Mouse (Mus musculus): ENCODE results near the gene Ero1l. TPM values are rescaled to one million over a fixed set of nuclear protein-coding genes. Genes with fewer than 3 reads are reported as not detected.

Gene Ero1l
- polyA plus RNA-seq, 1 experiment from 2014 or later, result 28.5 TPM

GRCm38 (mm10) chr14:45304389-45304788 lies 14.2 kb downstream of the Ero1l start:
- ATAC-seq (ENCODE audit: insufficient number of reproducible peaks, insufficient read depth, low FRiP score, low TSS enrichment, low read depth), result no peak
- WGBS, result 79% methylated on average over 4 of the region's 4 CpGs

DNA sequence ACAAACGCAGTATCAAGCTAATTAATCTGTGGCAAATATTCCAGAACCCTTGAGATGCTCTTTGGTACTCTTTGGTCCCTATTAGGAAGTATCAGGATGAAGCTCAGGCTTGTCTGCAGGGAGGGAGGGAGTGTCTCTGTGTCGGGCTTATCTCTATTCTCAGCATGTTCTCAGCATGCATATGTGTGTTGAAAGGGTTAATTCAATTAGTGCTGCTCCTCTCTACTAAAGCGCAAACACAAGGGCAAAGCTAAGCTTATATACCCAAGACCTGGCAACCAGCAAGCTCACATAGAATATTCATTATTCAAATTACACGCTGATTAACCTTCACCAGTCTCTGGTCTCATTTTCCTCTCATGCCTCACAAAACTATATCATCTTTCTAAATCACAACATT lies 14.6 kb downstream of the Ero1l start:
- Histone ChIP-seq H3K9ac (replicated peaks) (no peak overlapping the region), H3K36me3 (peaks cover 35% of the 10 kb centered on the region), H3K4me1 (replicated peaks) (no peaks in the 10 kb centered on the region), H3K27ac (no peak overlapping the region), H3K27me3 (no peaks in the 10 kb centered on the region), H3K4me3 (replicated peaks) (no peak overlapping the region), H3K9me3 (no peaks in the 10 kb centered on the region), H3K4me2 (no peak overlapping the region)
- no peak for ATAC-seq (ENCODE audit: insufficient number of reproducible peaks, insufficient read depth, low FRiP score, low TSS enrichment, low read depth)
- 74% methylated on average over 4 of the region's 4 CpGs for WGBS

More at GRCm38 (mm10) chr14:45304389-45304788, 14.2 kb downstream of the Ero1l start:
- H3K27me3 ChIP-seq, result no peaks in the 10 kb centered on the region
- H3K27ac ChIP-seq, result no peak overlapping the region
- H3K9me3 ChIP-seq, result no peaks in the 10 kb centered on the region
- H3K4me2 ChIP-seq, result no peak overlapping the region
- H3K4me3 ChIP-seq (replicated peaks), result no peak overlapping the region
- peaks cover 30% of the 10 kb centered on the region; the same call in 1 of the 2 replicates for H3K36me3 ChIP-seq
- no peak overlapping the region for H3K9ac ChIP-seq (replicated peaks)
- no peaks in the 10 kb centered on the region for H3K4me1 ChIP-seq (replicated peaks)

DNA sequence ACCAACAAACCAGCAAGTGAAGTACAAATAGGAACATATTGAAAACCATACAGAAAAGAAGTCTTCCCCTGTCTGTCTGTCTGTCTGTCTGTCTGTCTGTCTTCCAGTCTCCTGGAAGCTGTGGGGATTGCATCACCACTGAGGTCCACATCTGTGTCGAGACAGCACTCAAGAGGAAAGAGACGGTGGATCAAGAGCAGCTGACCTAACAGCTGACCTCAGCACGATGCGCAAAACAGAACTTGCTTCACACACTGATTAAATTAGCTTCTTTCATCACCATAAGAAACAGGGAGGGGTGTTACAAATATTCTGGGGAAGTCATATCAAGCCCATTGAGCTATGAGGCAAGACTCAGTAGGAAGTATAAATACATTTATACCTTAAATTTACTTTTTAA lies 27.0 kb downstream of the Ero1l start:
- no peak overlapping the region for H3K4me2 ChIP-seq
- no peak for ATAC-seq (ENCODE audit: insufficient number of reproducible peaks, insufficient read depth, low FRiP score, low TSS enrichment, low read depth)
- no peak overlapping the region for H3K9ac ChIP-seq (replicated peaks)
- H3K4me3 ChIP-seq (replicated peaks), result no peak overlapping the region
- H3K4me1 ChIP-seq (replicated peaks), result no peaks in the 10 kb centered on the region
- H3K27me3 ChIP-seq, result no peaks in the 10 kb centered on the region
- no peaks in the 10 kb centered on the region for H3K9me3 ChIP-seq
- 75% methylated on average over 4 of the region's 4 CpGs for WGBS
- H3K36me3 ChIP-seq, result peaks cover 24% of the 10 kb centered on the region; the same call in 1 of the 2 replicates
- H3K27ac ChIP-seq, result no peak overlapping the region

DNA sequence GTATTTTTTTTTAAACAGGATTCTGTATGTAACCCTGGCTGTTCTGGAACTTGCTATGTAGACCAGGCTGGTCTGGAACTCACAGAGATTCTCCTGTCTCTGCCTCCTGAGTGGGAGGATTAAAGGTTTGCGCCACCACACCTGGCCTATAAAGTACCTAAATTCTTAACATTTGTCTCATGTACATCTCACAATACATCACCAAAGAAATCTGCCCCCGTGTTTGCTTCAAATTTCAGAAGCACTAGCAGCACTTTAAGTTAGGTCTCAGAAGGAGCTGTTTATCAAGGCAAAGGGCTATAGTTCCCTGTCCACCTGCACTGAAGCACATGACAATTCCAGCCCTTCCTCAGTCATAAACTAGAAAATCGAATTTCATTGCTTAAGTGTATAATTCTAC lies 36.5 kb downstream of the Ero1l start:
- WGBS, result 85% methylated on average over 3 of the region's 3 CpGs
- H3K4me3 ChIP-seq (replicated peaks), result no peak overlapping the region
- no peak overlapping the region for H3K27ac ChIP-seq
- H3K36me3 ChIP-seq, result peaks cover 7% of the 10 kb centered on the region; the same call in 1 of the 2 replicates
- H3K4me1 ChIP-seq (replicated peaks), result no peaks in the 10 kb centered on the region
- ATAC-seq (ENCODE audit: insufficient number of reproducible peaks, insufficient read depth, low FRiP score, low TSS enrichment, low read depth), result no peak
- H3K27me3 ChIP-seq, result no peaks in the 10 kb centered on the region
- H3K9ac ChIP-seq (replicated peaks), result no peak overlapping the region
- H3K9me3 ChIP-seq, result no peaks in the 10 kb centered on the region
- H3K4me2 ChIP-seq, result no peak overlapping the region

DNA sequence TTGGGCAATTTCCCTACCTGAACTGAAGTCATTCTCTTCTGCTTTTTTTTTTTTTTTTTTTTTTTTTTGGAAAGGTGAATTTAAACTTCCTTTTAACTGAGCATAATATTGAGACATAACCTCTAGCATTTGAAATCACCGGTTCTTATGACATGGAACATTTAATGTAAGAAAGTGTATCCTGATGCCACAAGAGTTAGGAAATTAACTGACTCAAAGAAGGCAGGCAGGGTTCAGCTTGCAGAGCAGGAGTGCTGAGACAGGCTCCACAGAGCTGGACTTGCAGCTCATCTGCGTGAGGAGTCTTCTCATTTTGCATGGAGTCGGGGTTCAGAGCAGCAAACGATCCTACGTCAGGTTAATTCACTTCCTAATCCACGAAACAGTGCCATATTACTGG lies 42.8 kb downstream of the Ero1l start:
- Histone ChIP-seq H3K4me1 (replicated peaks) (no peaks in the 10 kb centered on the region), H3K9me3 (no peaks in the 10 kb centered on the region), H3K36me3 (no peaks in the 10 kb centered on the region), H3K4me3 (replicated peaks) (no peak overlapping the region), H3K27me3 (no peaks in the 10 kb centered on the region), H3K4me2 (no peak overlapping the region), H3K9ac (replicated peaks) (no peak overlapping the region), H3K27ac (no peak overlapping the region)
- ATAC-seq (ENCODE audit: insufficient number of reproducible peaks, insufficient read depth, low FRiP score, low TSS enrichment, low read depth), result no peak
- 83% methylated on average over 6 of the region's 6 CpGs for WGBS

- no peak overlapping the region for H3K9ac ChIP-seq (replicated peaks)
- no peak overlapping the region for H3K27ac ChIP-seq
- no peaks in the 10 kb centered on the region for H3K4me1 ChIP-seq (replicated peaks)
- H3K4me3 ChIP-seq (replicated peaks), result no peak overlapping the region
- peaks cover 5% of the 10 kb centered on the region; the same call in 1 of the 2 replicates for H3K36me3 ChIP-seq
- 0 out of 2 replicates have a peak, but pooled peaks cover 2% of the 10 kb centered on the region for H3K9me3 ChIP-seq
- no peak overlapping the region for H3K4me2 ChIP-seq
- WGBS, result 71% methylated on average over 3 of the region's 3 CpGs
- ATAC-seq (ENCODE audit: insufficient number of reproducible peaks, insufficient read depth, low FRiP score, low TSS enrichment, low read depth), result no peak
- H3K27me3 ChIP-seq, result no peaks in the 10 kb centered on the region
Observed at GRCm38 (mm10) chr14:45263831-45264592, 54.6 kb downstream of the Ero1l start.

- Histone ChIP-seq H3K27me3 (no peaks in the 10 kb centered on the region), H3K36me3 (no peaks in the 10 kb centered on the region; the same call in 1 of the 2 replicates), H3K9ac (replicated peaks) (no peak overlapping the region), H3K27ac (no peak overlapping the region), H3K4me2 (no peak overlapping the region), H3K4me1 (replicated peaks) (no peaks in the 10 kb centered on the region), H3K4me3 (replicated peaks) (no peak overlapping the region), H3K9me3 (no peaks in the 10 kb centered on the region)
- 90% methylated on average over 4 of the region's 4 CpGs for WGBS
- no peak for ATAC-seq (ENCODE audit: insufficient number of reproducible peaks, insufficient read depth, low FRiP score, low TSS enrichment, low read depth)
Observed at GRCm38 (mm10) chr14:45251548-45252076, 67.0 kb downstream of the Ero1l start.

DNA sequence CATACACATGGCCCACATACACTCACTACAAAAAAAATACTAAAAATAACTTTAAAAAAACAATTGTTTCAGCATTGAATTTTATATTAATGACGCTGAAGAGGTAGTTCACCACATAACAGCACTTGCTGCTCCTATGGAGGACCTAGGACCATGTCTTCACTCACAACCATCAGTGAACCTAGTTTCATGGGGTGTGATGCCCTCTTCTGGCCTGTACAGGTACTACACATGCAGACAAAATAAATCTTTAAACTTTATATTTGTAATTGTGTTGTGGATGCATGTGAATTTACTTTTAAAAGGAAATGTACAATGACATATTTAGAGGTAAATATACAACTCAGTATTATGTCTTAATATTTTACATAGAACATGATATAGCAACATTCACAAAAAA lies 77.0 kb downstream of the Ero1l start:
- no peak for ATAC-seq (ENCODE audit: insufficient number of reproducible peaks, insufficient read depth, low FRiP score, low TSS enrichment, low read depth)
- no peaks in the 10 kb centered on the region for H3K4me1 ChIP-seq (replicated peaks)
- 50% methylated on average over 1 of the region's 1 CpGs for WGBS

GRCm38 (mm10) chr14:45239042-45239441 lies 79.5 kb downstream of the Ero1l start:
- no peaks in the 10 kb centered on the region for H3K36me3 ChIP-seq
- no peak overlapping the region for H3K27ac ChIP-seq
- no peaks in the 10 kb centered on the region for H3K27me3 ChIP-seq
- no peak overlapping the region for H3K4me2 ChIP-seq
- no peak for ATAC-seq (ENCODE audit: insufficient number of reproducible peaks, insufficient read depth, low FRiP score, low TSS enrichment, low read depth)
- H3K9ac ChIP-seq (replicated peaks), result no peak overlapping the region
- no peaks in the 10 kb centered on the region for H3K4me1 ChIP-seq (replicated peaks)
- H3K4me3 ChIP-seq (replicated peaks), result no peak overlapping the region
- 75% methylated on average over 2 of the region's 2 CpGs for WGBS
- H3K9me3 ChIP-seq, result no peaks in the 10 kb centered on the region

More for the DNA sequence above, 77.0 kb downstream of the Ero1l start:
- no peak overlapping the region for H3K27ac ChIP-seq
- no peaks in the 10 kb centered on the region for H3K27me3 ChIP-seq
- H3K9ac ChIP-seq (replicated peaks), result no peak overlapping the region
- H3K36me3 ChIP-seq, result no peaks in the 10 kb centered on the region
- H3K4me2 ChIP-seq, result no peak overlapping the region
- no peak overlapping the region for H3K4me3 ChIP-seq (replicated peaks)
- H3K9me3 ChIP-seq, result no peaks in the 10 kb centered on the region

Other genes starting within 250 kb of the Ero1l start
- 4.2 and 5.1 TPM in 2 replicates for gene Gpr137c, start 99.1 kb downstream of the Ero1l start, polyA plus RNA-seq (2016; fragmentation: Nextera tagmentation; extraction: Ambion mirVana)
- gene Txndc16, start 98.4 kb downstream of the Ero1l start, polyA plus RNA-seq (2016; fragmentation: Nextera tagmentation; extraction: Ambion mirVana), result 17.0 and 17.8 TPM in 2 replicates
- gene Psmc6, start 11.0 kb upstream of the Ero1l start, polyA plus RNA-seq (2016; fragmentation: Nextera tagmentation; extraction: Ambion mirVana), result 196 and 210 TPM in 2 replicates
- gene Styx, start 32.3 kb upstream of the Ero1l start, polyA plus RNA-seq (2016; fragmentation: Nextera tagmentation; extraction: Ambion mirVana), result 54.8 and 68.5 TPM in 2 replicates
- 48.1 and 49.9 TPM in 2 replicates for gene Gnpnat1, start 86.1 kb upstream of the Ero1l start, polyA plus RNA-seq (2016; fragmentation: Nextera tagmentation; extraction: Ambion mirVana)
- 123 and 128 TPM in 2 replicates for gene Fermt2, start 211.3 kb upstream of the Ero1l start, polyA plus RNA-seq (2016; fragmentation: Nextera tagmentation; extraction: Ambion mirVana)